Mouse (Mus musculus) cerebellum, adult 2 months (tissue): ENCODE data around the gene Ifne. TPM values are rescaled to one million over a fixed set of nuclear protein-coding genes. Genes with fewer than 3 reads are reported as not detected.

Experiments
- DNase-seq, 2 experiments: peaks; one replicate each; pipeline ENCODE4 v3.0.0; 2021
- H3K27ac ChIP-seq: fragments of 200-500 bp; 2 replicates; pipeline ENCODE4 v1.5.1; 2012; ENCODE audit warnings: low read length, control low read depth, inconsistent platforms; ENCODE audit not compliant: insufficient read depth
- H3K27me3 ChIP-seq: fragments of 200-500 bp; 2 replicates; pipeline ENCODE4 v1.6.1; 2012; ENCODE audit warnings: inconsistent platforms, mild to moderate bottlenecking, low read length, moderate library complexity; ENCODE audit not compliant: control insufficient read depth, insufficient read depth
- H3K4me1 ChIP-seq: fragments of 200-500 bp; 2 replicates; pipeline ENCODE4 v1.6.1; 2011; ENCODE audit warnings: low read length; ENCODE audit not compliant: control insufficient read depth, insufficient read depth
- H3K4me3 ChIP-seq: fragments of 200-500 bp; replicated peaks from 2 replicates; pipeline ENCODE3; 2011; ENCODE audit warnings: mild to moderate bottlenecking, low read depth, low read length, control low read depth; ENCODE audit not compliant: insufficient read depth
- CTCF ChIP-seq: fragments of 200-500 bp; IDR thresholded peaks from 2 replicates; pipeline ENCODE4 v1.5.1; 2011; ENCODE audit warnings: low read depth, mild to moderate bottlenecking, control low read depth, low read length, moderate library complexity, borderline replicate concordance; ENCODE audit not compliant: insufficient read depth
- POLR2A ChIP-seq: fragments of 200-500 bp; IDR thresholded peaks from 2 replicates; pipeline ENCODE4 v1.6.1; 2011; ENCODE audit warnings: low read length, control low read depth, borderline replicate concordance; ENCODE audit not compliant: insufficient read depth
- WGBS: fragments of 180-500 bp; shearing (Covaris S2); methylation state at CpG from one replicate; pipeline ENCODE4 v1.1.7; 2018; 5-methylcytosine and 5-hydroxymethylcytosine counted together
- polyA plus RNA-seq: library from polyadenylated mRNA; depleted of rRNA; stranded (reverse); fragments of >200 nt; gene quantifications from 2 replicates; pipeline ENCODE4 v1.2.3, GENCODE M21; 2012

The Ifne gene
- polyA plus RNA-seq, 1 experiment: not detected

GRCm38 (mm10) chr4:88916306-88916705 is 36.3 kb upstream of the Ifne start:
- no peak for DNase-seq
- H3K27ac ChIP-seq: no peak overlapping the region
- H3K4me3 ChIP-seq: no peak overlapping the region
- 50% methylated on average over 4 of the region's 4 CpGs for WGBS
- H3K4me1 ChIP-seq: no peaks in the 10 kb centered on the region
- TF ChIP-seq CTCF: no peak
- no peak for TF ChIP-seq POLR2A
- no peaks in the 10 kb centered on the region for H3K27me3 ChIP-seq

DNA sequence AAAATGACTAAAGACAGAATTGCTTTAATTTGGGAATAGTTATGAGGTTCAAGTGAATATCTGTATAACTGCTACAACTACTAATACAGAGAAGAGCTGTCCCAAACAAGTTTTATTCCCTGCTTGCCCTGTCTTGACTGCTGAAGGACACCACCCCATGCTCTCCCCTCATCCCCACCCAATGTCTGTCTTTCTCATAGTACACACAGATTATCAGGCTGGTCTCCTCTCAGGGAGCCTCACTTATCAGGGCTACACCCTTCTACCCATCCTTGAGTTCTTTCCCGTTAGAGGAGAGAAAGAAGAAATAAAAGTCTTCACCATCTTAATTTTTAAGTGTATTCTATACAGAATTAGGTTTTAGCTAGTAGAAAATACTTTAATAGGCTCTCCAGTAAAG is 34.0 kb upstream of the Ifne start:
- no peaks in the 10 kb centered on the region for H3K27me3 ChIP-seq
- no peak for TF ChIP-seq CTCF
- TF ChIP-seq POLR2A: no peak
- WGBS: 93% methylated on average over 1 of the region's 1 CpGs
- no peak overlapping the region for H3K4me3 ChIP-seq
- DNase-seq: no peak
- H3K4me1 ChIP-seq: no peaks in the 10 kb centered on the region
- no peak overlapping the region for H3K27ac ChIP-seq

GRCm38 (mm10) chr4:88912882-88913281 is 32.9 kb upstream of the Ifne start:
- no peak for DNase-seq
- H3K4me1 ChIP-seq: no peaks in the 10 kb centered on the region
- TF ChIP-seq CTCF (no peak), POLR2A (no peak)
- no peak overlapping the region for H3K4me3 ChIP-seq
- WGBS: 87% methylated on average over 2 of the region's 2 CpGs
- H3K27ac ChIP-seq: no peak overlapping the region
- H3K27me3 ChIP-seq: no peaks in the 10 kb centered on the region

DNA sequence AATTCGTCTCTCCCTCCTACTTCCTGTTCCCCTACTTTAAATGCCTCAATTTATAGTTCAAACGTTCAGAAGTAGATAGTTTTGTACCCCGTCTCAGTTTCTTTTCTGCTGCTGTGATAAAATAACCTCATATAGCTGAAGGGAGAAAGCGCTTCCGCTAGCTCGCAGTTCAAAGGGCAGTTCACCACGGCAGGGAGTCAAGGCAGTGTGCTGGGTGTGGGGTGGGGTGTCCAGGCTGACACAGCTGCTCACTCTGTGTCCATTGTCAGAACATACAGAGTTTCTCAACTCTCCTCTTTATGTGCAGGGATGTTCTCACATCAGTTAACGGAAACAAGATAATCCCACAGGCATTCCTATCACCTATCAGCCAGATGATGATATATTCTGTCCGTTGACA is 32.2 kb upstream of the Ifne start:
- no peak for DNase-seq
- no peak overlapping the region for H3K27ac ChIP-seq
- no peak for TF ChIP-seq CTCF
- TF ChIP-seq POLR2A: no peak
- H3K4me3 ChIP-seq: no peak overlapping the region
- WGBS: 79% methylated on average over 9 of the region's 9 CpGs
- no peaks in the 10 kb centered on the region for H3K4me1 ChIP-seq
- H3K27me3 ChIP-seq: no peaks in the 10 kb centered on the region

GRCm38 (mm10) chr4:88909600-88910534 is 29.9 kb upstream of the Ifne start:
- no peaks in the 10 kb centered on the region for H3K4me1 ChIP-seq
- no peaks in the 10 kb centered on the region for H3K27me3 ChIP-seq
- no peak overlapping the region for H3K27ac ChIP-seq
- TF ChIP-seq CTCF (no peak), POLR2A (no peak)
- no peak for DNase-seq
- WGBS: 88% methylated on average over 10 of the region's 10 CpGs
- no peak overlapping the region for H3K4me3 ChIP-seq

DNA sequence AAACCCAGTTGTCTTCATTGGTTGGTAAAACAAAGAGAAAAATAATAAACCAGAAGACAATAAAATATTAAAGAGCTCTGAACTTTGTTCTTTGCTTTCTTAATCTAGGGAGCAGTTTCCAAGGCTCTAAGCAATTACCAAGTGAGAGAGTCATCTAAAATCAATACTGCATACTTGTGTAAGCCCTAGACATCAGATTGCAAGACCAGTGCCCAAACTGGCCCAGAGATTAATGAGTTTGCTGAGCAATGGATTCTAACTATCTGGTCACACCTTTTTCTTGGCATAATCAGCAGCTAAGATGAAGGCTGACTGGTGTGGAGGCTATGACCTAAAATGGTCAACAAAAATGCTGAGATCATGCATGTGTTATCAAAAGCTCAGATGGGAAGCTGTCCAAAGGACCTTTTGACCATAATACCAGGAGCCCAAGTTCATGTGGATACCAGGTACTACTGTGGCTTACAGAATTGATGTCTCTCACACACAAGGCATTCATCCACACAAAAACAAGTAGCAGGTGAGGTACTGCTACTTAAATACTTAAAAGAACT is 13.3 kb upstream of the Ifne start:
- TF ChIP-seq CTCF (no peak), POLR2A (no peak)
- DNase-seq: no peak
- Histone ChIP-seq H3K4me1 (no peaks in the 10 kb centered on the region), H3K27ac (no peak overlapping the region), H3K27me3 (no peaks in the 10 kb centered on the region), H3K4me3 (no peak overlapping the region)

GRCm38 (mm10) chr4:88888236-88888635 is 8.2 kb upstream of the Ifne start:
- TF ChIP-seq CTCF (no peak), POLR2A (no peak)
- no peak overlapping the region for H3K27ac ChIP-seq
- no peak overlapping the region for H3K4me3 ChIP-seq
- DNase-seq: no peak
- H3K4me1 ChIP-seq: no peaks in the 10 kb centered on the region
- no peaks in the 10 kb centered on the region for H3K27me3 ChIP-seq

GRCm38 (mm10) chr4:88878772-88879171 is 1.2 kb downstream of the Ifne start:
- 76% methylated on average over 4 of the region's 4 CpGs for WGBS
- no peak overlapping the region for H3K4me3 ChIP-seq
- no peak for DNase-seq
- H3K4me1 ChIP-seq: no peaks in the 10 kb centered on the region
- TF ChIP-seq POLR2A (no peak), CTCF (no peak)
- H3K27me3 ChIP-seq: no peaks in the 10 kb centered on the region
- no peak overlapping the region for H3K27ac ChIP-seq
